8 mouse cellular contexts compared by ENCODE assay signal in the genomic region with DNA sequence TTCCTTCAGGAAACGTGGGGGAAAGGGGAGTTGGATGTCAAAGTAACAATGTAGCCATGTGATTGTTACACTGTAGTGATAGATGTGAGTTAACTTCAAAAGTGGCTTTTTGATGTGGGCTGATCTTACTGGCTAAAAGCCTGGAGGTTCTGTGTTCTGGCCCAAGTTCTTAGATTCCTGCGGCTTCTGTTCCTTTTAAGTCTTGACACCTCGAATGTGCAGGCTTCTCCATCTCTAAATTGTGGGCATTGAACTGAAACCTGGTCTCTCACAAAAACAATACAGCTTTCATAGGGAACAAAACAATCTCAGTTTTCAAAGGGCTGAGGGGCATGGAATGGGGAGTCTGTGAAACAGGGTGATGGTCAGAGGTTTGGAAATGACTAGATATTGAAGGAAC. TPM values are rescaled to one million over a fixed set of nuclear protein-coding genes. Genes with fewer than 3 reads are reported as not detected.
A peak's percentile ranks its signal among the peaks of the same experiment; 100 is the strongest.
DNase-seq lines count a peak whose midpoint lies in the region; TF ChIP-seq lines count a peak whose summit lies in the region.

No protein-coding gene starts in this region.

- H3K4me1 ChIP-seq in heart, adult 2 months (ENCODE audit: control insufficient read depth, insufficient read depth, low read length) = peaks cover 2% of the 10 kb centered on the region; the same call in 1 of the 2 replicates
- peaks cover 22% of the 10 kb centered on the region for H3K4me1 ChIP-seq in E14TG2a.4 (replicated peaks; ENCODE audit: low read depth, low read length)
- peaks cover 22% of the 10 kb centered on the region for H3K4me1 ChIP-seq in hindbrain, embryonic 10.5 days (replicated peaks)
- H3K4me1 ChIP-seq in midbrain, embryonic 10.5 days = peaks cover 15% of the 10 kb centered on the region

- H3K79me2 ChIP-seq in heart, adult 2 months (replicated peaks; ENCODE audit: control insufficient read depth, insufficient read depth, low read length) = no peaks in the 10 kb centered on the region

- intact Hi-C loops in heart, adult 2 months (cut with DNase I) = no loop called here

- H3K9ac ChIP-seq in heart, adult 2 months (ENCODE audit: low read depth, low read length) = no peak overlapping the region

- H3K27me3 ChIP-seq in heart, adult 2 months (ENCODE audit: control insufficient read depth, insufficient read depth, low read length) = no peaks in the 10 kb centered on the region
- peaks cover 18% of the 10 kb centered on the region for H3K27me3 ChIP-seq in E14TG2a.4 (ENCODE audit: insufficient read depth, low read length)
- peaks cover 56% of the 10 kb centered on the region for H3K27me3 ChIP-seq in hindbrain, embryonic 10.5 days (ENCODE audit: insufficient read depth, poor library complexity, severe bottlenecking)
- peaks cover 65% of the 10 kb centered on the region for H3K27me3 ChIP-seq in midbrain, embryonic 10.5 days (ENCODE audit: low read depth, poor library complexity, severe bottlenecking)

- H3K27ac ChIP-seq in heart, adult 2 months = no peak overlapping the region
- peak overlapping the region; percentile 93 for H3K27ac ChIP-seq in hindbrain, embryonic 10.5 days
- H3K27ac ChIP-seq in midbrain, embryonic 10.5 days (replicated peaks) = peak overlapping the region; percentile 92

- no peak for TF ChIP-seq EP300 in heart, adult 2 months (IDR thresholded peaks at IDR 0.05; ENCODE audit: insufficient read depth, low read depth, low read length)

- WGBS in heart, adult 2 months = 36% methylated on average over 3 of the region's 3 CpGs
- 35% methylated on average over 3 of the region's 3 CpGs for WGBS in hindbrain, embryonic 10.5 days
- WGBS in midbrain, embryonic 10.5 days = 39% methylated on average over 3 of the region's 3 CpGs

- DNase-seq in heart, adult 2 months = no peak
- DNase-seq in heart, adult 18-20 months = no peak
- DNase-seq in hindbrain, embryonic 10.5 days (ENCODE audit: low spot score) = no peak
- no peak for DNase-seq in midbrain, embryonic 10.5 days (ENCODE audit: low spot score)
- no peak for DNase-seq in B cell, adult 2 months
- no peak for DNase-seq in adrenal gland, postnatal 25 days
- no peak for DNase-seq in spleen, adult 12 weeks (ENCODE audit: low spot score)

- H3K9me3 ChIP-seq in E14TG2a.4 (ENCODE audit: low read length) = peaks cover 5% of the 10 kb centered on the region; the same call in 1 of the 2 replicates
- H3K9me3 ChIP-seq in hindbrain, embryonic 10.5 days = peaks cover 3% of the 10 kb centered on the region; the same call in 1 of the 2 replicates
- no peaks in the 10 kb centered on the region; the same call in 1 of the 2 replicates for H3K9me3 ChIP-seq in midbrain, embryonic 10.5 days (replicated peaks)

- peak overlapping the region; percentile 80 for H3K4me3 ChIP-seq in heart, adult 2 months
- H3K4me3 ChIP-seq in E14TG2a.4 (replicated peaks; ENCODE audit: low read length) = peak overlapping the region; percentile 88
- peak overlapping the region; percentile 75 for H3K4me3 ChIP-seq in hindbrain, embryonic 10.5 days
- H3K4me3 ChIP-seq in midbrain, embryonic 10.5 days = peak overlapping the region; percentile 77

- no peak for TF ChIP-seq CTCF in heart, adult 2 months (IDR thresholded peaks at IDR 0.05)
- TF ChIP-seq CTCF in E14TG2a.4 (conservative IDR thresholded peaks at IDR 0.05; ENCODE audit: low read length) = no peak

- H3K36me3 ChIP-seq in heart, adult 2 months (ENCODE audit: control insufficient read depth, insufficient read depth, low read length) = no peaks in the 10 kb centered on the region
- H3K36me3 ChIP-seq in E14TG2a.4 (ENCODE audit: insufficient read depth, low read length) = peaks cover 12% of the 10 kb centered on the region
- H3K36me3 ChIP-seq in hindbrain, embryonic 10.5 days = peaks cover 7% of the 10 kb centered on the region
- peaks cover 13% of the 10 kb centered on the region for H3K36me3 ChIP-seq in midbrain, embryonic 10.5 days

- TF ChIP-seq POLR2A in heart, adult 2 months (IDR thresholded peaks at IDR 0.05; ENCODE audit: insufficient read depth, low read depth, low read length) = no peak

RNA-seq across cellular contexts. Expression of gene Gas2l3, which starts 0.6 kb away (rescaled TPM):
- 1 to 10 TPM; 1.0 to 2.8 TPM for total RNA-seq in heart, adult 2 months (2021)
- polyA plus RNA-seq in heart, adult 2 months (2012; rRNA removed) = 0.59 and 1.8 TPM in 2 replicates
- 1 to 10 TPM; 2.7 to 3.1 TPM for total RNA-seq in heart, adult 18-20 months (2021)
- polyA plus RNA-seq in hindbrain, embryonic 10.5 days (2016; fragmentation: Nextera tagmentation; extraction: Ambion mirVana) = 9.7 and 15.7 TPM in 2 replicates
- 18.7 and 19.4 TPM in 2 replicates for polyA plus RNA-seq in midbrain, embryonic 10.5 days (2016; fragmentation: Nextera tagmentation; extraction: Ambion mirVana)
- 4.5 and 8.0 TPM in 2 replicates for total RNA-seq in adrenal gland, postnatal 25 days (2021)
